Mouse (Mus musculus) stomach, postnatal 0 days (tissue): ENCODE measurements around the gene Manbal. TPM values are rescaled to one million over a fixed set of nuclear protein-coding genes. Genes with fewer than 3 reads are reported as not detected.

ENCODE experiments used
- ATAC-seq: fragments of 200-750 bp; cut with Nextera tagmentation; 2 replicates; pipeline ENCODE4 v1.8.0; 2017; ENCODE audit not compliant: low FRiP score, low TSS enrichment
- DNase-seq: peaks from one replicate; pipeline ENCODE4 v3.0.0-alpha.2; 2016; ENCODE audit warnings: low spot score
- H3K27ac ChIP-seq: fragments of 300-500 bp; sonication (generic); replicated peaks from 2 replicates; pipeline ENCODE4 v1.5.1; 2014; ENCODE audit warnings: mild to moderate bottlenecking, control low read depth
- H3K27me3 ChIP-seq: fragments of 300-500 bp; sonication (generic); 2 replicates; pipeline ENCODE4 v1.6.1; 2014; ENCODE audit warnings: low read length; ENCODE audit not compliant: control insufficient read depth, insufficient read depth
- H3K36me3 ChIP-seq: fragments of 300-500 bp; sonication (generic); 2 replicates; pipeline ENCODE4 v1.6.1; 2014; ENCODE audit warnings: low read length, mixed read lengths; ENCODE audit not compliant: control insufficient read depth, insufficient read depth
- H3K4me1 ChIP-seq: fragments of 300-500 bp; sonication (generic); replicated peaks from 2 replicates; pipeline ENCODE4 v1.6.1; 2014; ENCODE audit warnings: antibody characterized with exemption; ENCODE audit not compliant: control insufficient read depth, insufficient read depth
- H3K4me2 ChIP-seq: fragments of 300-500 bp; sonication (generic); replicated peaks from 2 replicates; pipeline ENCODE4 v1.6.1; 2014; ENCODE audit warnings: low read depth, mild to moderate bottlenecking, control low read depth, moderate library complexity
- H3K4me3 ChIP-seq: fragments of 300-500 bp; sonication (generic); 2 replicates; pipeline ENCODE4 v1.5.1; 2014; ENCODE audit warnings: low read depth, low read length, control low read depth
- H3K9ac ChIP-seq: fragments of 300-500 bp; sonication (generic); 2 replicates; pipeline ENCODE4 v1.6.1; 2014; ENCODE audit warnings: mild to moderate bottlenecking, low read length, control low read depth, mixed read lengths
- H3K9me3 ChIP-seq: fragments of 300-500 bp; sonication (generic); 2 replicates; pipeline ENCODE4 v1.6.1; 2016; ENCODE audit warnings: low read length; ENCODE audit not compliant: control insufficient read depth
- CTCF ChIP-seq: IDR thresholded peaks from 2 replicates; pipeline ENCODE4 v1.5.1; 2016; ENCODE audit warnings: antibody characterized with exemption, low read depth, mild to moderate bottlenecking, moderate library complexity
- EP300 ChIP-seq: optimal IDR thresholded peaks from 2 replicates; pipeline ENCODE3; 2016; ENCODE audit warnings: antibody characterized with exemption
- WGBS: fragments of 180-500 bp; shearing (Covaris S2); extraction: QIAGEN DNeasy Blood & Tissue Kit; methylation state at CpG from one replicate; pipeline ENCODE4 v1.1.7; 2014; 5-methylcytosine and 5-hydroxymethylcytosine counted together
- polyA plus RNA-seq: library from polyadenylated mRNA; unstranded; fragments of >200 nt; fragmentation: Nextera tagmentation; extraction: Ambion mirVana; gene quantifications from 2 replicates; pipeline ENCODE4 v1.2.1, GENCODE M21; 2015

The Manbal gene
- 68.8 and 68.9 TPM in 2 replicates for polyA plus RNA-seq

GRCm38 (mm10) chr2:157367184-157367893 lies at the start of gene Manbal:
Manbal (plus strand) TSS chr2:157367594.
- DNase-seq (peak; percentile 93), ATAC-seq (peak; percentile 89)
- 3% methylated on average over 42 of the region's 42 CpGs for WGBS
- Histone ChIP-seq H3K27me3 (no peaks in the 10 kb centered on the region), H3K4me2 (peak within 1 kb of the TSS; percentile 82), H3K36me3 (no peaks in the 10 kb centered on the region), H3K9ac (peak within 1 kb of the TSS; percentile 88), H3K4me3 (peak within 1 kb of the TSS; percentile 79), H3K4me1 (no peaks in the 10 kb centered on the region), H3K9me3 (no peaks in the 10 kb centered on the region), H3K27ac (peak within 1 kb of the TSS; percentile 97)
- TF ChIP-seq EP300 (peak; percentile 86), CTCF (no peak)

DNA sequence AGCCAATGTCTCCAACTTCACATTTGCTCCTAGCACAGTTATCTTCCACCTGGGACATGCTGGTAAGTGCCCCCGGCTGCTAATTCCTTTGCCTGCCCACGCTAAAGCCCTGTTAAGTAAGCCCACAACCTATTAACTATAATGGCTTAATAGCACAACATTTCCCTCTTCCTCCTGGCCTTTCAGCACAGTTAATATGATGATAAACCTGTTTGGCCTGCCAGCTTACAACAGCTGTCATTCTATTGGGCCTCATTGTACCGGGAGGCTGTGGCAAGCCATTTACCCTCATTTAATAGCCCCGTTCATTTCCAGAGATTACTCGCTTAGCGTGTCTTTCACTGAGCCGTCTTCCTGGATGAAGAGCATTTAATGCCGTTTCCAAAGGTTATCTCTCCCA lies 47.3 kb upstream of the Manbal start:
- no peak overlapping the region for H3K9ac ChIP-seq
- H3K4me2 ChIP-seq, result no peak overlapping the region
- no peak overlapping the region for H3K4me3 ChIP-seq
- H3K36me3 ChIP-seq, result peaks cover 28% of the 10 kb centered on the region
- 69% methylated on average over 8 of the region's 8 CpGs for WGBS
- no peak for TF ChIP-seq CTCF
- no peak for TF ChIP-seq EP300
- H3K4me1 ChIP-seq, result no peaks in the 10 kb centered on the region
- H3K27ac ChIP-seq, result 0 out of 2 replicates have a peak overlapping the region, but pooled peaks have one; percentile 18
- ATAC-seq, result no peak
- DNase-seq, result no peak
- H3K9me3 ChIP-seq, result no peaks in the 10 kb centered on the region
- H3K27me3 ChIP-seq, result no peaks in the 10 kb centered on the region

GRCm38 (mm10) chr2:157320886-157321285 lies 46.5 kb upstream of the Manbal start:
- Histone ChIP-seq H3K27me3 (no peaks in the 10 kb centered on the region), H3K9ac (no peak overlapping the region), H3K4me2 (no peak overlapping the region), H3K27ac (no peak overlapping the region), H3K4me1 (no peaks in the 10 kb centered on the region), H3K4me3 (no peak overlapping the region), H3K36me3 (peaks cover 28% of the 10 kb centered on the region), H3K9me3 (no peaks in the 10 kb centered on the region)
- DNase-seq (no peak), ATAC-seq (no peak; the same call in 1 of the 2 replicates)
- TF ChIP-seq EP300 (no peak), CTCF (no peak)
- 37% methylated on average over 5 of the region's 5 CpGs for WGBS

GRCm38 (mm10) chr2:157322029-157322766 lies 45.2 kb upstream of the Manbal start:
- WGBS, result 74% methylated on average over 5 of the region's 5 CpGs
- H3K27ac ChIP-seq, result no peak overlapping the region
- no peaks in the 10 kb centered on the region for H3K4me1 ChIP-seq
- no peak for DNase-seq
- peaks cover 31% of the 10 kb centered on the region for H3K36me3 ChIP-seq
- ATAC-seq, result no peak
- no peak overlapping the region for H3K4me2 ChIP-seq
- no peak for TF ChIP-seq EP300
- no peak for TF ChIP-seq CTCF
- H3K27me3 ChIP-seq, result no peaks in the 10 kb centered on the region
- no peaks in the 10 kb centered on the region for H3K9me3 ChIP-seq
- no peak overlapping the region for H3K9ac ChIP-seq
- no peak overlapping the region for H3K4me3 ChIP-seq

DNA sequence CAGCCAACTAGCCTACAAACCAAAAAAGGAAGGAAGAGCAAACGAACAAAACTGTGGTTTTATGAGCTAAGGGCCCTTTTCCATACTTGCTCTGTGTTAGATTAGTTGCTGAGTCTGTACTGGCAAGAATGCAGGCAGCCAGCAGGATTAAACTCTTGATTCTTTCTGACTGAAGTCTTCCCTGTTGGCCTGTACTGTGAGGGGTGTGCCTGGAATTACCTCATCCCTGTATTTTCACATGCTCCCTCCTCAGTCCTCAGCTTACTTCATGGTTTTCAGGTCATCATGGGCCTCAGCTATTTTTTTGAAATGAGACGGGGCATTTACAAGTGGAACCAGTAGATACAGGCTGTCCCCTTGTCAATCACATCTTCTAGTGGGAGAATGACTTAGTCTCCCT lies 42.2 kb upstream of the Manbal start:
- Histone ChIP-seq H3K9ac (no peak overlapping the region), H3K4me3 (no peak overlapping the region), H3K27ac (peak overlapping the region; percentile 45; the same call in 1 of the 2 replicates), H3K27me3 (no peaks in the 10 kb centered on the region), H3K9me3 (no peaks in the 10 kb centered on the region), H3K4me1 (no peaks in the 10 kb centered on the region), H3K4me2 (no peak overlapping the region), H3K36me3 (peaks cover 25% of the 10 kb centered on the region)
- WGBS, result 52% methylated on average over 2 of the region's 2 CpGs
- ATAC-seq, result no peak; the same call in 1 of the 2 replicates
- DNase-seq, result no peak
- TF ChIP-seq EP300 (no peak), CTCF (no peak)
